Mouse (Mus musculus): ENCODE measurements at regions not wholly inside any gene's neighbourhood (a gene's known extent, or its start where the extent isn't known, plus 50 kb on each side); places are given as distances from the start of the nearest gene placed in this dataset.

DNA sequence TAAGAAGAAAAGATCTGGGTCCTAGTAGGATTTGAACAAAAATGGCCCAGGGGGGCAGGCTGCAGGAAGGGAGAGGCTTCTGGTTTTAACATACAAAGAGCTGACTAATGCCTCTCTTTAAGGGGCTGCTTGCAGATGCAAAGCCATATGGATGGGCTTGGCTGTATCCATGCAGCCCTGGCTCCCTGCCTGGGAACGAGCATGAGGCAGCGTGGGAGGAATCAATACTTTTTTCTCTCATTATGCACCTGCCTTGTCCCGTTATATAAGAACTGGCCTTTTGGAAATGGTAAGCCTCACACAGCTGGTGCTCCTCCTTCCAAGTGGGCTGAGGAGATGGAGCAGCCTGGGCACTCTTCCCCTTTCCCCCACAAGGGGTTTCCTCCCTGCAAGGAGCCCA lies 114.9 kb upstream of the 4931429L15Rik start:
- peaks cover 15% of the 10 kb centered on the region for H3K9me3 ChIP-seq (replicated peaks)
- no peak for TF ChIP-seq POLR2AphosphoS5 (IDR thresholded peaks at IDR 0.05; ENCODE audit: insufficient replicate concordance, low read depth, low read length)
- TF ChIP-seq GATA2 (IDR thresholded peaks at IDR 0.05; ENCODE audit: borderline replicate concordance, low read depth, low read length), result no peak
- TF ChIP-seq TAL1 (conservative IDR thresholded peaks at IDR 0.05; ENCODE audit: low read depth, low read length), result no peak
- TF ChIP-seq CTCF (IDR thresholded peaks at IDR 0.05; ENCODE audit: low read depth, low read length), result no peak
- TF ChIP-seq GATA1 (IDR thresholded peaks at IDR 0.05; ENCODE audit: borderline replicate concordance, low read length), result no peak
- no peak overlapping the region for H3K4me3 ChIP-seq (ENCODE audit: low read depth, low read length)
- H3K27me3 ChIP-seq (ENCODE audit: insufficient read depth, low read length), result no peaks in the 10 kb centered on the region
- H3K36me3 ChIP-seq (replicated peaks), result no peaks in the 10 kb centered on the region
- no peaks in the 10 kb centered on the region for H3K4me1 ChIP-seq (ENCODE audit: insufficient read depth, low read depth, low read length)
- ATAC-seq (ENCODE audit: extremely low read depth, insufficient number of reproducible peaks, low FRiP score, poor library complexity, severe bottlenecking) (no peak), DNase-seq (ENCODE audit: low spot score) (no peak)

DNA sequence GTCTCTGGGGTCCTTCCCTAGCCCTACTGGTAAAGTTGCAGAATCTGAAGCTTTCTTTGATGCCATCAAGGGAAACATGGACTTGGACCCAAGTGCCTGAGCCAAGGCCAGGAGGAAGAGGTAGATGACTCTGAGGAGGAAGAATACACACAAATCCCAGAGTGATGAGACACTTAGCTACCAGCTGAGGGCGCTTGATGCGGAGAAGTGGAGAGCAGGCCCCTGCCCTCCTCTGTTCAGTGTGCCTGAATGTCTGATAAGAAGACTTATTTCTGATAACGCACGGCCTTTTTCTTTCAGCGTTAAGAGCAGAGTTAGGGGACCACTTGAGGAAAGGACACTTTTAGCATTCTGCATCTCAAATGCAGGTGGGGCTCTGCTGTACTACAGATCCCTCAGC lies 113.9 kb upstream of the 4931429L15Rik start:
- TF ChIP-seq GATA1 (IDR thresholded peaks at IDR 0.05; ENCODE audit: borderline replicate concordance, low read length), result no peak
- TF ChIP-seq CTCF (IDR thresholded peaks at IDR 0.05; ENCODE audit: low read depth, low read length), result no peak
- no peak for TF ChIP-seq POLR2AphosphoS5 (IDR thresholded peaks at IDR 0.05; ENCODE audit: insufficient replicate concordance, low read depth, low read length)
- no peak for TF ChIP-seq TAL1 (conservative IDR thresholded peaks at IDR 0.05; ENCODE audit: low read depth, low read length)
- no peak for TF ChIP-seq GATA2 (IDR thresholded peaks at IDR 0.05; ENCODE audit: borderline replicate concordance, low read depth, low read length)
- ATAC-seq (ENCODE audit: extremely low read depth, insufficient number of reproducible peaks, low FRiP score, poor library complexity, severe bottlenecking), result no peak

DNA sequence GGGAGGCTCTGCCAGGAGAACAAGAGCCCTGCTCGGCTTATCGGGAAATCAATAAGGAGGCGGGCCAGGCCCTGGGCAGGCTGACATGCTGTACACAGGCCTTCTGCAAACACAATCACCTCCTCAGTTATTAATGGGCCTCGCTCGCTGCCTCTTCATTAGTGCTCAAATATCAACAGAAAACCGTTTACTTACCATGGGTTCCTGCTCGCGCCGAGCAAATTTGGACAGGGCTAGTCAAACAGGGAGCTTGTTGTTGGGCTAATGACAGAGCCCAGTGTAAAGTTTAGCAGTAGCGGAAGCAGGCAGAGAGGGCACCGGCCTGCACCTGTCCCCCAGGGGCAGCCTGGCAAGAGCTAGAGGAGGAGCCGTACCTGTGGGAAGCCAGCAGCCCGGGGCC lies 111.3 kb upstream of the 4931429L15Rik start:
- Histone ChIP-seq H3K36me3 (replicated peaks) (no peaks in the 10 kb centered on the region), H3K9me3 (replicated peaks) (peaks cover 15% of the 10 kb centered on the region), H3K4me1 (ENCODE audit: insufficient read depth, low read depth, low read length) (no peaks in the 10 kb centered on the region), H3K4me3 (ENCODE audit: low read depth, low read length) (no peak overlapping the region), H3K27me3 (ENCODE audit: insufficient read depth, low read length) (no peaks in the 10 kb centered on the region)
- no peak for DNase-seq (ENCODE audit: low spot score)
- no peak for ATAC-seq (ENCODE audit: extremely low read depth, insufficient number of reproducible peaks, low FRiP score, poor library complexity, severe bottlenecking)
- no peak for TF ChIP-seq CTCF (IDR thresholded peaks at IDR 0.05; ENCODE audit: low read depth, low read length)
- no peak for TF ChIP-seq GATA1 (IDR thresholded peaks at IDR 0.05; ENCODE audit: borderline replicate concordance, low read length)
- no peak for TF ChIP-seq GATA2 (IDR thresholded peaks at IDR 0.05; ENCODE audit: borderline replicate concordance, low read depth, low read length)
- no peak for TF ChIP-seq TAL1 (conservative IDR thresholded peaks at IDR 0.05; ENCODE audit: low read depth, low read length)
- TF ChIP-seq POLR2AphosphoS5 (IDR thresholded peaks at IDR 0.05; ENCODE audit: insufficient replicate concordance, low read depth, low read length), result no peak

More for the DNA sequence above, 113.9 kb upstream of the 4931429L15Rik start:
- H3K4me1 ChIP-seq (ENCODE audit: insufficient read depth, low read depth, low read length), result no peaks in the 10 kb centered on the region
- peaks cover 15% of the 10 kb centered on the region for H3K9me3 ChIP-seq (replicated peaks)
- DNase-seq (ENCODE audit: low spot score), result no peak
- no peak overlapping the region for H3K4me3 ChIP-seq (ENCODE audit: low read depth, low read length)
- H3K27me3 ChIP-seq (ENCODE audit: insufficient read depth, low read length), result no peaks in the 10 kb centered on the region
- H3K36me3 ChIP-seq (replicated peaks), result no peaks in the 10 kb centered on the region

DNA sequence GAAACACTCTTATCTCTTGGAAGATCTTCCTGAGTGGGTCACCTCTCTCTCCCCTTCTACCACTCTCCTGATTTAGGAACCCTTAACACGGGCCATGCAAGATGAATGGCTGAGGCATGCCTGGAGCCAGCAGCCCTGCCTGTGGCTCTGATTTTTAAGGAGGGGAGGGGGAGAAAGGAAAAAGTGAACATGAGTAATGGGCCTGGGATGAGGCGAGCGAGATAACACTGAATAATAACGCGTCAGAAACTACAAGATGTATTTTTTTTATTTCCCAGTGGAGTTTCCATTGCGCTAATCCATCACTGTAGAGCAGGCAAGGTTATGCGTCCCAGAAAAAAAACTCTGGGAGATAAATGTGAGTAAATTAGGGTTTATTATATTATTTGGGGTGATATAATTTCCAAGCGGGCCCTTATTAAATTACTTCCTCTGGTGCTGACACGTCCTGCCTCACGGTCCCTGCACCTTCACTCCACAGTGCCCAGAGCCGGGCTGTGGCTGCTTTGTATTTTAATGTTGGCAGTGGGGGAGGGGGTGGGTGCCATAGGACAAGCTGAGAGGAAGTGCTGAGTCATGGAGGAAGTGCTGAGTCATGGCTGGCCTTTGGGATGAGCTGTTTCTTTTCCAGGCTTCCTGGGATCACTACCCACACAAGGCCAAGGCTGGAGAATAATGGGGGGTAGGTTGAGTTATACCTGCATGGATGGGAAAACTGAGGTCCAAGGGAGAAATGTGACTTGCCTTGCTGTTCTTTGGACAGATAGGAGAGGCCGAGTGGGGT lies 103.6 kb upstream of the 4931429L15Rik start:
- TF ChIP-seq POLR2AphosphoS5 (IDR thresholded peaks at IDR 0.05; ENCODE audit: insufficient replicate concordance, low read depth, low read length), result no peak
- no peak for TF ChIP-seq GATA2 (IDR thresholded peaks at IDR 0.05; ENCODE audit: borderline replicate concordance, low read depth, low read length)
- no peak for TF ChIP-seq TAL1 (conservative IDR thresholded peaks at IDR 0.05; ENCODE audit: low read depth, low read length)
- TF ChIP-seq CTCF (IDR thresholded peaks at IDR 0.05; ENCODE audit: low read depth, low read length), result no peak
- TF ChIP-seq GATA1 (IDR thresholded peaks at IDR 0.05; ENCODE audit: borderline replicate concordance, low read length), result no peak
- Histone ChIP-seq H3K36me3 (replicated peaks) (no peaks in the 10 kb centered on the region), H3K9me3 (replicated peaks) (no peaks in the 10 kb centered on the region), H3K4me3 (ENCODE audit: low read depth, low read length) (no peak overlapping the region), H3K27me3 (ENCODE audit: insufficient read depth, low read length) (no peaks in the 10 kb centered on the region), H3K4me1 (ENCODE audit: insufficient read depth, low read depth, low read length) (no peaks in the 10 kb centered on the region)
- ATAC-seq (ENCODE audit: extremely low read depth, insufficient number of reproducible peaks, low FRiP score, poor library complexity, severe bottlenecking), result no peak
- DNase-seq (ENCODE audit: low spot score), result no peak

DNA sequence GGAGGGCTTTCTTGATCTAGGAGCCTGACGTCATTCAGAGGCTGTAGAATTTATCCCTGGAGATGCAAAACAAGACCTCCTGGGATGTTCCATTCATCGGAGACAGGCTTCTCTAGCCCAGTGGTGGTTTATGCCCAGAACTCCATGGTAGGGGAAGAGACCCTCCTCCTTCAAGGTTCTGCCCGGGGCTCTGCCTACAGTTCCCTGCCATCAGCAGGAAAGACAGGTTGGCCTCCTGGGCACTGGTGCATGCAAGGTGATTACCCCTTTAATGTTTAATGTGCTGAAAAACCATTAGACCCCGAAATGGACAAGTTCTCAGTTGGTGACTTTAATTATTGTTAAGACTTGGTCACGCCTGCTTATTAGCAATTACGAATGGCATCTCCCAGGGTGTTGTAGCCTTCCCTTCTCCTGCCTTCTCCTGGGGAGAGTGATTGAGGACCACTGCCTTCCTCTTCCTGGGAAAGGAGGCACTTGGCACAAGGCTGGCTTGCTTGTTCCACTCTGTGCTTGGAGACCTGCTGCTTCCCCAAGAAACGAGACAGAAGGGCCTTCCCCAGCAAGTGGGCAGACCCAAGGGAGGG lies 102.0 kb upstream of the 4931429L15Rik start:
- H3K36me3 ChIP-seq (replicated peaks), result no peaks in the 10 kb centered on the region
- TF ChIP-seq GATA1 (IDR thresholded peaks at IDR 0.05; ENCODE audit: borderline replicate concordance, low read length), result no peak
- TF ChIP-seq POLR2AphosphoS5 (IDR thresholded peaks at IDR 0.05; ENCODE audit: insufficient replicate concordance, low read depth, low read length), result no peak
- DNase-seq (ENCODE audit: low spot score) (no peak), ATAC-seq (ENCODE audit: extremely low read depth, insufficient number of reproducible peaks, low FRiP score, poor library complexity, severe bottlenecking) (no peak)
- no peaks in the 10 kb centered on the region for H3K27me3 ChIP-seq (ENCODE audit: insufficient read depth, low read length)
- no peaks in the 10 kb centered on the region for H3K4me1 ChIP-seq (ENCODE audit: insufficient read depth, low read depth, low read length)
- no peak overlapping the region for H3K4me3 ChIP-seq (ENCODE audit: low read depth, low read length)
- H3K9me3 ChIP-seq (replicated peaks), result peaks cover 5% of the 10 kb centered on the region; the same call in 1 of the 2 replicates

DNA sequence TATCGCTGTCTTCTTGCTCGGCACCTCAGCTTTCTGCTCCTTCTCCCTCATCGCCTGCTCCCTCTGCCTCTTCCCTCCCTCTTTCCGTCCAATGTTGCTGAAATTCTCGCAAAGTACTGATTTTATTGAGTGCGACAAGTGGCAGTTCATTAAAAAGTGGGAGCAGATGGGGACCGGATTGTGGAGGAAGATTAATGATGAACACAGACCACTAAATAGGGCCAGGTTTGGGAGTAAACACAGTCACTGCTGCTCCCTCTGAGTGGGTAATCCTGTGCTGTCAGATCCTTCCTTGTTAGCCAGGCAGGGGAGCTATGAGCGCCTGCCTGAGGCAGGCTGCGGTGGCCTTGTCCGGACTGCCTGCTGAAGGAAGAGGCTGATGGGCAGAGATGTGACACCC lies 91.9 kb upstream of the 4931429L15Rik start:
- ATAC-seq (ENCODE audit: extremely low read depth, insufficient number of reproducible peaks, low FRiP score, poor library complexity, severe bottlenecking), result no peak
- TF ChIP-seq GATA2 (IDR thresholded peaks at IDR 0.05; ENCODE audit: borderline replicate concordance, low read depth, low read length), result no peak
- TF ChIP-seq TAL1 (conservative IDR thresholded peaks at IDR 0.05; ENCODE audit: low read depth, low read length), result no peak
- TF ChIP-seq CTCF (IDR thresholded peaks at IDR 0.05; ENCODE audit: low read depth, low read length), result no peak
- TF ChIP-seq POLR2AphosphoS5 (IDR thresholded peaks at IDR 0.05; ENCODE audit: insufficient replicate concordance, low read depth, low read length), result no peak
- no peak for TF ChIP-seq GATA1 (IDR thresholded peaks at IDR 0.05; ENCODE audit: borderline replicate concordance, low read length)
- Histone ChIP-seq H3K27me3 (ENCODE audit: insufficient read depth, low read length) (no peaks in the 10 kb centered on the region), H3K4me1 (ENCODE audit: insufficient read depth, low read depth, low read length) (no peaks in the 10 kb centered on the region), H3K36me3 (replicated peaks) (no peaks in the 10 kb centered on the region), H3K9me3 (replicated peaks) (peaks cover 15% of the 10 kb centered on the region), H3K4me3 (ENCODE audit: low read depth, low read length) (no peak overlapping the region)
- DNase-seq (ENCODE audit: low spot score), result no peak
